Mouse (Mus musculus): ENCODE measurements around the gene Cdyl. TPM values are rescaled to one million over a fixed set of nuclear protein-coding genes. Genes with fewer than 3 reads are reported as not detected.

Cdyl gene
- polyA plus RNA-seq, 2 experiments, result 7.9 to 10.4 TPM

GRCm38 (mm10) chr13:35892866-35893265 is 233.2 kb downstream of the Cdyl start:
- no peak for TF ChIP-seq CTCF (IDR thresholded peaks at IDR 0.05; ENCODE audit: low read depth)
- TF ChIP-seq EP300 (IDR thresholded peaks at IDR 0.05; ENCODE audit: low read depth), result no peak
- no peaks in the 10 kb centered on the region for H3K9me3 ChIP-seq (ENCODE audit: control insufficient read depth, low read length)
- WGBS (ENCODE audit: insufficient replicate concordance), result 8% methylated on average over 3 of the region's 3 CpGs

GRCm38 (mm10) chr13:35905378-35905777 is 245.7 kb downstream of the Cdyl start:
- Histone ChIP-seq H3K4me3 (ENCODE audit: insufficient read depth in 1 of 2, low read depth in 2 of 2, low read length in 2 of 2) (peak overlapping the region; percentile 65 to 99), H3K4me2 (ENCODE audit: low read depth) (peak overlapping the region; percentile 72), H3K9me3 (ENCODE audit: control insufficient read depth, low read length) (no peaks in the 10 kb centered on the region), H3K36me3 (replicated peaks; ENCODE audit: control insufficient read depth, insufficient read depth, low read depth) (no peaks in the 10 kb centered on the region), H3K4me1 (replicated peaks; ENCODE audit: control insufficient read depth in 2 of 2, insufficient read depth in 2 of 2, low read length in 1 of 2) (0 out of 4 replicates have a peak, but pooled peaks cover 0 to 5% of the 10 kb centered on the region in 2 experiments), H3K27ac (no peak overlapping the region), H3K9ac (replicated peaks) (peak overlapping the region; percentile 11), H3K27me3 (ENCODE audit: control insufficient read depth, insufficient read depth, low read length) (no peaks in the 10 kb centered on the region)
- ATAC-seq (ENCODE audit: insufficient read depth) (no peak), DNase-seq (ENCODE audit: low read depth in 3 of 3, low spot score in 3 of 3) (peak in 2 of 3 experiments; percentile 3 to 10)
- 2% methylated on average over 13 of the region's 13 CpGs for WGBS (ENCODE audit: insufficient replicate concordance)
- TF ChIP-seq EP300 (IDR thresholded peaks at IDR 0.05; ENCODE audit: low read depth), result no peak
- no peak for TF ChIP-seq CTCF (IDR thresholded peaks at IDR 0.05; ENCODE audit: low read depth)

More at GRCm38 (mm10) chr13:35892866-35893265, 233.2 kb downstream of the Cdyl start:
- no peak overlapping the region for H3K4me3 ChIP-seq (ENCODE audit: insufficient read depth in 1 of 2, low read depth in 2 of 2, low read length in 2 of 2)
- H3K9ac ChIP-seq (replicated peaks), result no peak overlapping the region
- no peaks in the 10 kb centered on the region for H3K36me3 ChIP-seq (replicated peaks; ENCODE audit: control insufficient read depth, insufficient read depth, low read depth)
- no peak overlapping the region for H3K27ac ChIP-seq
- H3K27me3 ChIP-seq (ENCODE audit: control insufficient read depth, insufficient read depth, low read length), result no peaks in the 10 kb centered on the region
- DNase-seq (ENCODE audit: low read depth in 3 of 3, low spot score in 3 of 3) (no peak), ATAC-seq (ENCODE audit: insufficient read depth) (no peak)
- no peak overlapping the region for H3K4me2 ChIP-seq (ENCODE audit: low read depth)
- no peaks in the 10 kb centered on the region for H3K4me1 ChIP-seq (replicated peaks; ENCODE audit: control insufficient read depth in 2 of 2, insufficient read depth in 2 of 2, low read length in 1 of 2)

GRCm38 (mm10) chr13:35905879-35906481 is 246.3 kb downstream of the Cdyl start, which contains the start of gene Rpp40:
TSS of gene Rpp40 (minus strand) at chr13:35906359.
- no peaks in the 10 kb centered on the region for H3K27me3 ChIP-seq (ENCODE audit: control insufficient read depth, insufficient read depth, low read length)
- H3K9me3 ChIP-seq (ENCODE audit: control insufficient read depth, low read length), result no peaks in the 10 kb centered on the region
- DNase-seq (ENCODE audit: low read depth in 3 of 3, low spot score in 3 of 3), result peak; percentile 80 to 87 (median 83)
- TF ChIP-seq EP300 (IDR thresholded peaks at IDR 0.05; ENCODE audit: low read depth) (no peak), CTCF (IDR thresholded peaks at IDR 0.05; ENCODE audit: low read depth) (no peak)
- peak; percentile 100 for ATAC-seq (ENCODE audit: insufficient read depth)
- H3K9ac ChIP-seq (replicated peaks), result peak within 1 kb of the TSS; percentile 34
- 0 out of 4 replicates have a peak, but pooled peaks cover 0 to 5% of the 10 kb centered on the region in 2 experiments for H3K4me1 ChIP-seq (replicated peaks; ENCODE audit: control insufficient read depth in 2 of 2, insufficient read depth in 2 of 2, low read length in 1 of 2)
- H3K36me3 ChIP-seq (replicated peaks; ENCODE audit: control insufficient read depth, insufficient read depth, low read depth), result no peaks in the 10 kb centered on the region
- peak within 1 kb of the TSS; percentile 65 to 99 for H3K4me3 ChIP-seq (ENCODE audit: insufficient read depth in 1 of 2, low read depth in 2 of 2, low read length in 2 of 2)
- WGBS (ENCODE audit: insufficient replicate concordance), result under 1% methylated on average over 35 of the region's 35 CpGs
- H3K27ac ChIP-seq, result no peak within 1 kb of the TSS
- peak within 1 kb of the TSS; percentile 72 for H3K4me2 ChIP-seq (ENCODE audit: low read depth)

GRCm38 (mm10) chr13:35911476-35911875 is 251.8 kb downstream of the Cdyl start:
- DNase-seq (ENCODE audit: low read depth in 3 of 3, low spot score in 3 of 3), result no peak
- H3K4me3 ChIP-seq (ENCODE audit: insufficient read depth in 1 of 2, low read depth in 2 of 2, low read length in 2 of 2), result no peak overlapping the region
- WGBS (ENCODE audit: insufficient replicate concordance), result 67% methylated on average over 1 of the region's 1 CpGs

More at GRCm38 (mm10) chr13:35911476-35911875, 251.8 kb downstream of the Cdyl start:
- H3K36me3 ChIP-seq (replicated peaks; ENCODE audit: control insufficient read depth, insufficient read depth, low read depth), result no peaks in the 10 kb centered on the region
- no peaks in the 10 kb centered on the region for H3K9me3 ChIP-seq (ENCODE audit: control insufficient read depth, low read length)
- no peak overlapping the region for H3K9ac ChIP-seq (replicated peaks)
- ATAC-seq (ENCODE audit: insufficient read depth), result no peak
- TF ChIP-seq EP300 (IDR thresholded peaks at IDR 0.05; ENCODE audit: low read depth), result no peak
- H3K4me1 ChIP-seq (replicated peaks; ENCODE audit: control insufficient read depth in 2 of 2, insufficient read depth in 2 of 2, low read length in 1 of 2), result 0 out of 4 replicates have a peak, but pooled peaks cover 0 to 1% of the 10 kb centered on the region in 2 experiments
- no peak overlapping the region for H3K27ac ChIP-seq
- H3K4me2 ChIP-seq (ENCODE audit: low read depth), result no peak overlapping the region
- no peaks in the 10 kb centered on the region for H3K27me3 ChIP-seq (ENCODE audit: control insufficient read depth, insufficient read depth, low read length)

Other genes starting within 250 kb of the Cdyl start
- gene Rpp40, start 246.5 kb downstream of the Cdyl start, polyA plus RNA-seq (2012; rRNA removed), result 2.5 and 4.3 TPM in 2 replicates
- 8.8 and 10.3 TPM in 2 replicates for gene Rpp40, start 246.5 kb downstream of the Cdyl start, polyA plus RNA-seq (2014; fragmentation: Nextera tagmentation; extraction: Ambion mirVana)